Mouse (Mus musculus) common myeloid progenitor, adult 5-6 weeks (primary cell): ENCODE measurements around the gene Fam193a. TPM values are rescaled to one million over a fixed set of nuclear protein-coding genes. Genes with fewer than 3 reads are reported as not detected.

Experiments used
- ATAC-seq: replicated peaks from 2 replicates; pipeline ENCODE4 v1.8.0; 2016; ENCODE audit warnings: low read depth, mild to moderate bottlenecking, moderate TSS enrichment, inconsistent platforms; ENCODE audit not compliant: poor library complexity, severe bottlenecking
- total RNA-seq: library from RNA; stranded (forward); fragments of 200-1000, 187-1606 nt; gene quantifications from 2 replicates; pipeline ENCODE4 v1.2.3, GENCODE M21; 2017

The Fam193a gene
- total RNA-seq, 1 experiment from 2014 or later = 32.7 TPM

- ATAC-seq = no peak
These were observed 2.8 kb downstream of the Fam193a start for GRCm38 (mm10) chr5:34372541-34372940.

DNA sequence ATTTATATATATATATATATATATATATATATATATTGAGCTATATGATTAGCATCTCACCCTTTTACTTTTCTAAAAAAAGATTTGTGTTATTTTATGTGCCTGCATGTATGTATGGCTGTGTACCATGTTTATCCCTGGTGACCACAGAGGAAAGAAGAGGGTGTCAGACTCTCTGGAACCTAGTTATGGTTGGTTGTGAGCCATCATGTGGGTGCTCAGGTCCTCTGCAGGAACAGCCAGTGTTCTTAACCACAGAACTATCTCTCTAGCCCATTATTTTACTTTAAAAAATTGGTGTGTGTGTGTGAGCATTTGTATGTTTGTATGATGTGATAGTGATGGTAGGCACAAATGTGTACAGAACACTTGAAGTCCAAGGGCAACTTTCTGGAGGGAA is 9.1 kb downstream of the Fam193a start:
- ATAC-seq = 0 out of 2 replicates have a peak, but pooled peaks have one; percentile 39

GRCm38 (mm10) chr5:34381700-34382099 is 12.0 kb downstream of the Fam193a start:
- ATAC-seq = no peak

GRCm38 (mm10) chr5:34385616-34386015 is 15.9 kb downstream of the Fam193a start:
- ATAC-seq = no peak

- no peak for ATAC-seq
These were observed 17.0 kb downstream of the Fam193a start for GRCm38 (mm10) chr5:34386744-34387143.

DNA sequence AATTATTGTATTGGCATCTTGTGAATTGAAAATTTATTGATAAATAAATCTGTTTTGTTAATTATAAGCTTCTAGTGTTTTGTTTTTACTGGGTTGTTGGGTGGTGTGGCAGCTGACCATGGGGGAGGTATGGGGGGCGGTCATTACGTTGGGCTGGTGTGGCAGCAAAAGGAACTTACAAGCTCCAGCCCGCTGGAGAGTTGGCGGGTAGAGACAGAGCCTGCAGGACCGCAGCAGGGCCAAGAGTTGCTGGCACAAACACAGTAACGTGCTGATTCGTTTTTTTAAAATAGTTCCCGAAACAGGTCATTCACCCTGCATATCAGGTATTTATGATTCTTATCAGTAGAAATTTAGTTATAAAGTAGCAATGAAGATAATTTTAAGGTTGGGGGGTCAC is 23.5 kb downstream of the Fam193a start:
- no peak for ATAC-seq

DNA sequence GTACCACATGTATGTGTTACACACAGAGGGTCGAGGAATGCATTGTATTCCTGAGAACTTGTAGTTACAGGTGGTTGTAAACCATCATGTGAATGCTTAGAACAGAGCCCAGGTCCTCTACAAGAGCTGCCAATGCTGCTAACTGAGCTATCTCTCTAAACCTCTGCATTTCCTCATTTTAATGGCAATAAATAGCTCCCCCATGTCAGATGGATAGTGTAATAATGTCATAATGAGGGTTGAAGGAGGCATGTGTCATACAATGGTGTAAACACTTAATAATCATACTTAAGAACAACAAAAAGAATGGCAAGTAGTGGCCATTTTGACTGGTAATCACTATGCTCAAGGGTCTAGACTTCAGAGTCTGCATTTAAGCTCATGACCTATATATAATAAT is 25.6 kb downstream of the Fam193a start:
- no peak for ATAC-seq

DNA sequence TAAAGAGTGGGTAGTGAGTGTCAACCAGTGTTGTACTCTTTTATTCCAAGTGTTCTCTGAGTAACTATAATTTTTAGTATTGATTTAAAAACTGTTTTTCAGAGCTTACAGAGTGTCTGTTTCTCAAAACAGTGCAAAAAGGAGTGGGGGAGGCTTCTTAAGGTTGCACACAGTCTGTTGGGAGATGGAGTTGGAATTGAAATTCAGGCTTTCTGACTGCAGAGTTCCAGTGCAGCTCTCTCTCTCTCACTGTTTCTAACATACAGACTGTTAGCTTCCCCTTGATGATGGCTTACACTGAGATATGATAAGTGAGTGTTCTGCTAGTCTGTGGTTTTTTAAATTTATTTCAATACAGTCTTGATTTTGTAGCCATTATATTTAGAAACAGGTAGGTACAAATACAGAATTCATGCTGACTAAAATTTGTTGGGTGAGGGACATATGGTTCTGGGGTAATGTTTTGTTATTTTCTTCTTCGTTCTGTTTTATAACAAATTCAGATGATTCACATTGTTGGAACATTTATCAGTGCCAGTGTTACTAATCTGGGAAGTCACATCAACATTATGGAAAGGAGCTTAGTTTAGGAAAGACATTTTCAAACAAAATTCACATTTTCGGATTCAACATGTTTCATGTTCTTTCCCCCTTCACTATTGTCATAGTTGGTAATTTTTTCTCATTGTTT is 26.3 kb downstream of the Fam193a start:
- ATAC-seq = no peak

GRCm38 (mm10) chr5:34397866-34398265 is 28.1 kb downstream of the Fam193a start:
- ATAC-seq = no peak

DNA sequence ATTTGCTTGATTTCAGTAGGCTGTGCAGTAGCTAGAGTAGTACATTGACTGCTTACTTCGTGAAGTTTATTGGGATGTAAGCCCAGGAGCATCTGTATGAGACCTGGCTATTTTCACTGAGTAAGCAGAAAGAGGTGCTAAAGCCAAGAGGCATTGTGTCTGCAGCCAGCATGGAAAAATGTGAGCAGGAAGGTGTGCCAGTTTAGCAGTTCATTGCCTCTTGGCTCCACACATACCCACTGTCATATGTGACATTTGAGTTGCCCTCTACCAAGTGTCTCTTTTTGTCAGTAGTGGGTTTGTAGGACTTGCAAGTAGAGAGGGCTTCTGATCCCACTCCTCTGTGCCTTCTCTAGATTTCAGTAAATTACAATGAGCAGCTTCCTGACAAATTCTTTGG is 28.6 kb downstream of the Fam193a start:
- ATAC-seq = no peak

DNA sequence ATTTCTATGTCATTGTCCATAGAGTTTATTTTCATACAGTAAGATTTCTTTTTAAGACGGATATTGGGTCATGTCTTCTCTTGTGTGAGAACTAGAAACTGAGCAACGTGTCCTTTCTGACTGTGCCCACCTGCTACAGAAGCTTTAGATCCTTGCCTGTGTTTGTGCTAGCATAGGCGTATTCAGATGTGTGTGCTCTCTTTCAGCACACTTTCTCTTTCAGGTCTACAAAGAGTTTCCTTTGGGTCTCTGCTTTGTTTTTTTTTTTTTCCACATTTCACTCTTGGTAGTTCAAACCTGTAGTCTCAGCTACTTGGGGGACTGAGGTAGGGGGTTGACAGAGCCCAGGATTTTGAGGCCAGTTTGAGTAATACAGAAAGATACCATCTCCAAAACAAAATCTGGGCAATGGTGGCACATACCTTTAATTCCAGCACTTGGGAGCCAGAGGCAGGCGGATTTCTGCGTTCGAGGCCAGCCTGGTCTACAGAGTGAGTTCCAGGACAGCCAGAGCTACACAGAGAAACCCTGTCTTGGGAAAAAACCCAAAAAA is 37.7 kb downstream of the Fam193a start:
- no peak for ATAC-seq

- no peak for ATAC-seq
These were observed 39.3 kb downstream of the Fam193a start for GRCm38 (mm10) chr5:34409002-34409401.

DNA sequence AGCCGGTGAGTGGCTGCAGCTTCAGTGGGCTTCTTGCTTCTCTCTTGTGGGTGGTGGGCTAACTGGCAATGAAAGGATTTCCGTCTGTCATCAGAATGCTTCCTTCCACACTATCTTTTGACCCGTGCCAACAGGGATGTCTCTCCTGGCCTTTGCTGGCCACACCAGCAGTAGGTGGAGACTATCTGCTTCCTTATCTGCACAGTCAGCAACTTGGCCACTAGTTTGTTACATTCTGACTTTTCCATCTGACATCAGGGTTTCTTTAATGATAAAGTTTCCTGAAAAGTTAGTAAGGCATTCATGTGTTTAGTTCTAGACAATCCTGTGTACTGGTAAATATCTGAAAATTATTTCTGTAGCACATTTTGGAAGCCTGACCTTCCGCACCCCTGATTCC is 41.1 kb downstream of the Fam193a start:
- no peak for ATAC-seq

DNA sequence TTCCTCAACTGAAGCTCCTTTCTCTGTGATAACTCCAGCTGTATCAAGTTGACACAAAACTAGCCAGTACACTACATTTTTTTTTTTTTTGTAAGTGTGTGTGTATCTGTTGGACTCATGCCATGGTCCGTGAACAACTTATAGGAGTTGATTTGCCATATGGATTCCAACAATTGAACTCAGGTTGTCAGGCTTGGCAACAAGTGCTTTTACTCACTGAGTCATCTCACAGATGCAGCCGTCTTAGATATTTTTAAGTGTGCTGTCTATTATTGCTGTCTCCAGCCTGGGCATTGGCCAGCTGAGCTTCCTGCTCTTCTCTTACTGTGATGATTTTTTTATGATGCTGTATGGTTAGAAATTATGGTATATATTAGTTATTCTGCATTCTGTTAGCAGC is 44.2 kb downstream of the Fam193a start:
- no peak for ATAC-seq

DNA sequence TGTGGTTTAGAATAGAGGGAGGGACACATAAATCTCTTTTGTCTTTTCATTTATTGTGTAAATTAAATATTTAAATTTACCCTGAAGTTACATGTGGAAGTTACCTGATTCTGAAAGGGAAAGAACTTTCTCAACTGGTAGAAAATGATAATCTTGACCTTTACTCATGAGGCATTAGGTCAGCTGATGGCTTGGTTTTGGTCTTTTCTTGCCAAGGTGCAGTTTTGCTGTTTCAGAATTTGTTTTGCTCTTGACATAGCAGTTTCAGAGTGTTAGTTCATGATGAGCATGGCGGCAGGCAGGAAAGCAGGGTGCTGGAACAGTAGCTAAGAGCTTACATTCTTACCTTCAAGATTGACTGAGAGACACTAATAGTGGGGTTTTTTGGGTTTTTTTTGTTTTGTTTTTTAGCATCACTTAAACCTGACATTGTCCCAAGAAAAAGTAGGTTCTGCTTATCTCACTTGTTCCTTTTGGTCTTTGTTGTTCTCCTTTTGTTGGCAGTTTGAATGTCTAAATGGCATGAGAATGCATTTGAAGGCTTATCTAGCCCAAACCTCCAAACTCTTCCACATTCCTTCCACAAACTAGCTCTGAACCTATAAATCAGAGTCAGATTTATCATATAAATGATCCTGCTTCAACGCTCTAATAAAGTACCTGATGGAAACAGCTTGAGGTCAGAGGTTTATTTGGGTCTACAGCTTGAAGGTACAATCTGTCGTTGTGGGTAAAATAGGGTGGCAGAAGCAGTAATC is 47.7 kb downstream of the Fam193a start:
- ATAC-seq = no peak

DNA sequence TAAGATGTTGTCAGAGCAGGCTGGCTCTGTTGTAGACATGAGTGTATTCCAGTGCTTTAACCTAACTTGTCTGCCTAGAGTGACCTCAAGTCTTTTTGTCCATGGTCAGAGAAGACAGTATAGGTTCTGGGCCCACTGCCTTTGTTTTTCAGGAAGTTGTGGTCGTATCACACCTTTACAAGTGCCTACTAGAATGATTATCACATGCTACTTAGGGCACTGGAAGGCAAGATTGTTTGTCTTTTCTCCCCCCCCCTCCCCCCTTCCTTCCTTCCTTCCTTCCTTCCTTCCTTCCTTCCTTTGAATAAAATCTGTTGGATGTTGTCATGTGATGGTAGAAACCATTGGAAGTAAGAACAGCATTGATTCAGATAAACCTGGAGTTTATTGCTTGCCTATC is 49.5 kb downstream of the Fam193a start:
- no peak for ATAC-seq

- no peak for ATAC-seq
These were observed 61.0 kb downstream of the Fam193a start for GRCm38 (mm10) chr5:34430776-34431175.

DNA sequence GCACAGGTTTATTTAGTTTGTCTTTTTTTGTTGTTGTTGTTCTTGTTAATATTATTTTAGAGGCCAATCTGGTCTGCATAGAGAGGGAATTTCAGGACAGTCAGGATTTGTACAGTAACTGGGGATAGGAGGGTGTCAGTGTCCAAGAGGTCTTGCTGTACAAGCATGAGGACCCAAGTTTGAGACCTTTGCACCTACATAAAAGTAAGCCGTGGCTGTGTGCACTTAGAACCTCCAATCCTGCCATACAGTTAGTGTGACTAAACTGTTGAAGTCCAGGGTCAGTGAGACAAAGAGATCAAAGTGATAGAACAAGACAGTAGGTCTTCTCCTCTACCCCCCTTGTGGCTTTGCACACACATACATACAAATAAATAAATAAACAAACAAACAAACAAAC is 64.1 kb downstream of the Fam193a start:
- ATAC-seq = no peak

- no peak for ATAC-seq
These were observed 64.5 kb downstream of the Fam193a start for GRCm38 (mm10) chr5:34434241-34434640.

DNA sequence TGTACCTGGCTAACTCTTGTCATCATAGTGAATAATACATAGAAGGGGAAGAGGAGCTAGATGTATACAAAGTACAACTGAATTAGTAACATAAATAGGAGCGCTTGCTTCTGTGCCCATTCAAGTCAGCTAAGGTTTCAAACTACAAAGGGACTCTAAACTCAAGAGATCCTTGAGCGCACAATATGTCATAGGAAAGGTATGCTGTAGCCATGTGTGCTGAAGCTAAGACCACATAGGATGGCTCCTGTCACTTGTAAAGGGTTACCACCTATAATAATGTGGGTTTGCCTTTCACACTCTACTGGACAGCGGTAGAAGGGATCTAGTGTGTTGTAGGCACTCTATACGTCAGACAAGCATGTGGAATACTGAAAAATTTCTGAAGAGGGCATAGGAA is 68.3 kb downstream of the Fam193a start:
- ATAC-seq = no peak

DNA sequence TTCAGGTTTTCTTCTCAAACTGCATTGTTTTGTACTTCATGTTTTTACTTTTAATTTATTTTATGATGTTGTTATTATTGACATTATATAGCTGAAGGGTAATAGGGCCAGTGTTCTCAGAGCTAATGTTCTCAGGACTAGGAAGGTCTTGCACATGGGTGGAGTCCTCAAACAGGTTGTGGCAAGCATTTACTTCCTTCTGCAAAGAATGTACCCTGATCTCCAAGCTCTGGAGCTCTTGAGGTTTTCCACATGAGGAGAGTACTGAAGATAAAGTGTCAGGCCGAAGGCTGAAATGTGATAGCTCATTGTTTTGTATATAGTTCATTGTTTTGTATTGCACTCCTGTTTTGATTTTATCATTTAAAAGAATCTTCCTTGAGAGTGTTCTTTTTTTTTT is 68.9 kb downstream of the Fam193a start:
- ATAC-seq = no peak
